Mouse (Mus musculus): ENCODE measurements around the gene Nek11. TPM values are rescaled to one million over a fixed set of nuclear protein-coding genes. Genes with fewer than 3 reads are reported as not detected.

Gene Nek11
- 0.78 and 0.95 TPM in 2 replicates for polyA plus RNA-seq (2015; fragmentation: Nextera tagmentation; extraction: Ambion mirVana)

DNA sequence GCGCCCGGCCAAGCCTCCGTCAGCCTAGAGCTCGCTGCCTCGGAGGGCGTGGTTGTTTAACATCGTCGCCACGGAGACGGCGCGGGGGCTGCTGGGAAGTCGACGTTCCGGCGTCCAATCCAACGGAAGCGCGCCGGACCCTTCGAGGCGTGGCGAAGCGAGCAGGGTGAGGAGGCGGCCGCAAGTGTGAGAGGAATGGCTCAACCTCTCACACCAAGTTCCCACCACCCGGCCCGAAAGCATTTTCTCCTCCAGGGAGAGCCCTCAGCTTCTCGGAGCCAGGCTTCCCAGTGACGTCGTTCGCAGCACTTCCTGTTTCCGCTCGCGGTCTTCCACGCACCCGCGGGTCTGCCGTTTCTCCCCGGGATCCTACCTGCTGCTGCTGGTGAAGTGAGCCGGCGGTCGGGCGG lies at the start of gene Nek11, which contains the start of gene Aste1:
TSS of gene Nek11 (minus strand) at position 307 of the 410 bp plus-strand sequence.
TSS of gene Aste1 (plus strand) at position 175 of the 410 bp plus-strand sequence.
- H3K27me3 ChIP-seq (ENCODE audit: insufficient read depth, low read length) = no peaks in the 10 kb centered on the region
- peak; percentile 98 for ATAC-seq (replicated peaks; ENCODE audit: low FRiP score, low read depth)
- peak; percentile 96 for DNase-seq (ENCODE audit: low spot score)
- peak; percentile 29; the same call in 1 of the 2 replicates for TF ChIP-seq CTCF (IDR thresholded peaks at IDR 0.05; ENCODE audit: low read depth)
- whole genome bisulfite sequencing = under 1% methylated on average over 42 of the region's 44 CpGs
- H3K4me1 ChIP-seq (replicated peaks; ENCODE audit: insufficient read depth, low read length) = peaks cover 17% of the 10 kb centered on the region; the same call in 1 of the 2 replicates
- H3K4me3 ChIP-seq (replicated peaks; ENCODE audit: low read depth, low read length) = peak within 1 kb of the TSS; percentile 52
- peak within 1 kb of the TSS; percentile 60 for H3K9ac ChIP-seq (ENCODE audit: low read depth, low read length)
- H3K4me2 ChIP-seq (ENCODE audit: low read length) = peak within 1 kb of the TSS; percentile 63
- no peaks in the 10 kb centered on the region; the same call in 1 of the 2 replicates for H3K36me3 ChIP-seq (ENCODE audit: insufficient read depth, low read length)
- H3K27ac ChIP-seq = peak within 1 kb of the TSS; percentile 89
- H3K9me3 ChIP-seq (replicated peaks; ENCODE audit: low read length) = no peaks in the 10 kb centered on the region

DNA sequence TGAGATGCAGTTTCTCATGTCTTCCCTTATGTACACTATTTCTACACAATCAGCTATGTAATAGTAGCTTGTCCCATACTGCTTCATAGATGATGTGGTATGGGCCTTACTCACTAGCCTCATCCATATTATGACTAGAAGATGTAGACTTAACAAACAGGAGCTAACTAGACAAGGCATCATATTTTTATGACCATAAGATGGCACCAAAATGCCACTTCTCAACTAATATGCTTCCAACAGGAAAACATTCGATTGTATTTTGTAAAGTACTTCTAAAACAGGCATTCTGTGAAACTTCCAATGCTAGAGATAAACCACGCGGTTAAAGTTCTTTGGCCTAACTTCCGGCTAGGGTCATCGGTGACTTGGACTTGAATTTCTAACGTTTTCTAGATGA lies 13.2 kb upstream of the Nek11 start:
- H3K36me3 ChIP-seq (ENCODE audit: insufficient read depth, low read length) = peaks cover 21% of the 10 kb centered on the region; the same call in 1 of the 2 replicates
- 92% methylated on average over 6 of the region's 6 CpGs for WGBS
- ATAC-seq (replicated peaks; ENCODE audit: low FRiP score, low read depth) = no peak
- H3K4me2 ChIP-seq (ENCODE audit: low read length) = no peak overlapping the region
- H3K9ac ChIP-seq (ENCODE audit: low read depth, low read length) = no peak overlapping the region
- 0 out of 2 replicates have a peak, but pooled peaks have one; percentile 15 for TF ChIP-seq CTCF (IDR thresholded peaks at IDR 0.05; ENCODE audit: low read depth)
- H3K9me3 ChIP-seq (replicated peaks; ENCODE audit: low read length) = no peaks in the 10 kb centered on the region
- H3K4me3 ChIP-seq (replicated peaks; ENCODE audit: low read depth, low read length) = no peak overlapping the region
- no peaks in the 10 kb centered on the region for H3K27me3 ChIP-seq (ENCODE audit: insufficient read depth, low read length)
- no peak for DNase-seq (ENCODE audit: low spot score)
- no peaks in the 10 kb centered on the region for H3K4me1 ChIP-seq (replicated peaks; ENCODE audit: insufficient read depth, low read length)
- H3K27ac ChIP-seq = no peak overlapping the region

DNA sequence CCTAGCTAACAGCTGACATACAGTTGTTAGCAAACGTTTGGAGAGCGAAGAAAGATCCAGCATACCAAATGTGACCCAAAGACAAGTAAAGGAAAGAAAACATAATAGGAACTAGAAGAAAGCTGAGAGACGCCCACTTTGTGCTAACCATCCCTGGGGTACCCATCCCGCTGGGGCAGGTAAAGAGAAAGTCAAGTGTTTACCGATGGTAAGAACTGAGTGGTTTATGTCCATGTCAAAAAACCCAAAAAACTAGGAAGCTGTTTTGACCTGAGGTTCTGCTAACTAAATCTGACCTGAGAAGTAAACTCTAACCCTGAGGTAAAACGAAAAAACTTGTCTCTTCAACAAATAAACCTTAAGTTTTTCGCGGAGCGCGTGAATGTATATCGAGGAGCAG lies 604 bp downstream of the Nek11 start:
- ATAC-seq (replicated peaks; ENCODE audit: low FRiP score, low read depth) = no peak
- Histone ChIP-seq H3K4me1 (replicated peaks; ENCODE audit: insufficient read depth, low read length) (peaks cover 17% of the 10 kb centered on the region; the same call in 1 of the 2 replicates), H3K4me3 (replicated peaks; ENCODE audit: low read depth, low read length) (peak overlapping the region; percentile 52), H3K27me3 (ENCODE audit: insufficient read depth, low read length) (no peaks in the 10 kb centered on the region), H3K27ac (no peak overlapping the region), H3K9ac (ENCODE audit: low read depth, low read length) (peak overlapping the region; percentile 60; the same call in 1 of the 2 replicates), H3K36me3 (ENCODE audit: insufficient read depth, low read length) (no peaks in the 10 kb centered on the region; the same call in 1 of the 2 replicates), H3K9me3 (replicated peaks; ENCODE audit: low read length) (no peaks in the 10 kb centered on the region), H3K4me2 (ENCODE audit: low read length) (peak overlapping the region; percentile 63)
- WGBS = 12% methylated on average over 11 of the region's 11 CpGs
- no peak for TF ChIP-seq CTCF (IDR thresholded peaks at IDR 0.05; ENCODE audit: low read depth)
- no peak for DNase-seq (ENCODE audit: low spot score)

DNA sequence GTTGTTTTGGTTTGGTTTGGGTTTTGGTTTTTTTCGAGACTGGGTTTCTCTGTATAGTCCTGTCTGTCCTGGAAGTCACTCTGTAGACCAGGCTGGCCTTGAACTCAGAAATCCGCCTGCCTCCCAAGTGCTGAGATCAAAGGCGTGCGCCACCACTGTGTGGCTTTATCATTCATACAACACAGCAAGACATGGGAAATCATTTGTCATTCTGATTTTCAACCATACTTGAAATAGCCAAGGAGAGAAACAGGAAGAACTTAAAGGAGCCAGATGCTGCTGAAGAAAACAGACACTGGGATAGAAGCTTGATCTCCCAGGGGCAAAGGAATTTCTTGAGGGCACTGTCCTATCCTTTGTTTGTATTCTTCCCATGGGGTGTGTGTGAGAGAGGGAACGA lies 4.7 kb downstream of the Nek11 start:
- Histone ChIP-seq H3K4me1 (replicated peaks; ENCODE audit: insufficient read depth, low read length) (0 out of 2 replicates have a peak, but pooled peaks cover under 1% of the 10 kb centered on the region), H3K27ac (no peak overlapping the region), H3K9me3 (replicated peaks; ENCODE audit: low read length) (no peaks in the 10 kb centered on the region), H3K4me3 (replicated peaks; ENCODE audit: low read depth, low read length) (no peak overlapping the region), H3K27me3 (ENCODE audit: insufficient read depth, low read length) (no peaks in the 10 kb centered on the region), H3K9ac (ENCODE audit: low read depth, low read length) (no peak overlapping the region), H3K36me3 (ENCODE audit: insufficient read depth, low read length) (no peaks in the 10 kb centered on the region), H3K4me2 (ENCODE audit: low read length) (no peak overlapping the region)
- ATAC-seq (replicated peaks; ENCODE audit: low FRiP score, low read depth) = no peak
- TF ChIP-seq CTCF (IDR thresholded peaks at IDR 0.05; ENCODE audit: low read depth) = no peak
- DNase-seq (ENCODE audit: low spot score) = no peak
- WGBS = 53% methylated on average over 5 of the region's 5 CpGs

DNA sequence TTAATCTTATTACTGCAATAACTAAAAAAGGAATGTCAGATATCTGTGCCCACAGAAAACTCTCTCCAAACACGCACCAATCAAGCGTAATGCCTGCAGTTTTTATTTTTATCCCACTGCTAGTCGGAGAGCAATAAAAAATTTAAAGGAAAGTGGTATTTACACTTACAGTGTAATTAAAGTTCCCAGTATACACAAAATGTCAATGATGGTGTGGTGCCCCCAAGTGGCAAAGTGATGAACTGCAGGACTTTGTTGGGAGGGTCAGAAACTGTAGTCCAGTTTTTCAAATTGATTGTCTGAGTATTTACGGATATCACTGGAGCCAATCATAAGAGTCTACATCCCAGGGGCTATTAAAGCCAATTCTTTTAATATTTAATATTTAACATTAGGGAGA lies 6.0 kb downstream of the Nek11 start:
- H3K4me3 ChIP-seq (replicated peaks; ENCODE audit: low read depth, low read length) = no peak overlapping the region
- no peak overlapping the region for H3K4me2 ChIP-seq (ENCODE audit: low read length)
- TF ChIP-seq CTCF (IDR thresholded peaks at IDR 0.05; ENCODE audit: low read depth) = peak; percentile 91
- H3K36me3 ChIP-seq (ENCODE audit: insufficient read depth, low read length) = no peaks in the 10 kb centered on the region
- no peaks in the 10 kb centered on the region for H3K9me3 ChIP-seq (replicated peaks; ENCODE audit: low read length)
- DNase-seq (ENCODE audit: low spot score) (peak; percentile 71), ATAC-seq (replicated peaks; ENCODE audit: low FRiP score, low read depth) (no peak)
- no peak overlapping the region for H3K9ac ChIP-seq (ENCODE audit: low read depth, low read length)
- WGBS = 8% methylated on average over 4 of the region's 4 CpGs
- H3K27ac ChIP-seq = no peak overlapping the region
- H3K4me1 ChIP-seq (replicated peaks; ENCODE audit: insufficient read depth, low read length) = no peaks in the 10 kb centered on the region
- H3K27me3 ChIP-seq (ENCODE audit: insufficient read depth, low read length) = no peaks in the 10 kb centered on the region

DNA sequence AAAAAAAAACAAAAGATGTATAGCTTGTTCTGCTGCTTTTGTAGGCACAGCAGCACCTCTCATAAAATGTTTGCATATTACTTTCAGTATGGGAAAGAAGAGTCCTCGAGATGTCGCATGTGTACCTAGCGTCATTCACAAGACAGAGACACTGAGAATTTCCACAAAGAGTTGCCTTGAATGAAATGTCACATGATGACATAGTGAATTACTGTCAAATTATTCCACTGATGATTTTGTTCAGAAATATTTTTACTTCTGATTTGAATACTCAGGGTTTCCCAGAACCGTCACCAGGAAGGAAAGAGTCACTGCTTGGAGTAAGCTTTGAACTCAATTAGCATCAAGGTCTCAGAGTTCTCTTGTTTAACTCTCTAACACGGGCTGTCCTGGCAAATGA lies 7.9 kb downstream of the Nek11 start:
- ATAC-seq (replicated peaks; ENCODE audit: low FRiP score, low read depth) (no peak), DNase-seq (ENCODE audit: low spot score) (no peak)
- Histone ChIP-seq H3K4me3 (replicated peaks; ENCODE audit: low read depth, low read length) (no peak overlapping the region), H3K4me2 (ENCODE audit: low read length) (no peak overlapping the region), H3K9ac (ENCODE audit: low read depth, low read length) (no peak overlapping the region), H3K27ac (no peak overlapping the region), H3K9me3 (replicated peaks; ENCODE audit: low read length) (no peaks in the 10 kb centered on the region), H3K36me3 (ENCODE audit: insufficient read depth, low read length) (no peaks in the 10 kb centered on the region), H3K4me1 (replicated peaks; ENCODE audit: insufficient read depth, low read length) (no peaks in the 10 kb centered on the region), H3K27me3 (ENCODE audit: insufficient read depth, low read length) (no peaks in the 10 kb centered on the region)
- WGBS = 82% methylated on average over 5 of the region's 5 CpGs
- TF ChIP-seq CTCF (IDR thresholded peaks at IDR 0.05; ENCODE audit: low read depth) = no peak
